Mouse (Mus musculus): ENCODE data around the gene Cfap54.

GRCm38 (mm10) chr10:93077935-93078479, 3.4 kb downstream of the Cfap54 start:
- no peak for TF ChIP-seq CTCF (IDR thresholded peaks at IDR 0.05; ENCODE audit: low read depth)
- no peak for TF ChIP-seq EP300 (optimal IDR thresholded peaks at IDR 0.05)

All from stomach, postnatal 0 days (tissue).